Mouse (Mus musculus) intestine, embryonic 16.5 days (tissue): ENCODE results near the gene Zfp708. TPM values are rescaled to one million over a fixed set of nuclear protein-coding genes. Genes with fewer than 3 reads are reported as not detected.

Experiments used
- ATAC-seq: fragments of 200-750 bp; cut with Nextera tagmentation; 2 replicates; pipeline ENCODE4 v1.8.0; 2017; ENCODE audit warnings: moderate TSS enrichment, moderate library complexity
- H3K27ac ChIP-seq: fragments of 300-500 bp; sonication (generic); 2 replicates; pipeline ENCODE4 v1.5.1; 2014; ENCODE audit warnings: mild to moderate bottlenecking, low read length
- H3K27me3 ChIP-seq: fragments of 300-500 bp; sonication (generic); replicated peaks from 2 replicates; pipeline ENCODE4 v1.6.1; 2014; ENCODE audit warnings: low read length, control low read depth, mixed read lengths; ENCODE audit not compliant: control insufficient read depth, insufficient read depth
- H3K36me3 ChIP-seq: fragments of 300-500 bp; sonication (generic); 2 replicates; pipeline ENCODE4 v1.6.1; 2014; ENCODE audit warnings: low read length, control low read depth; ENCODE audit not compliant: control insufficient read depth, insufficient read depth
- H3K4me1 ChIP-seq: fragments of 300-500 bp; sonication (generic); 2 replicates; pipeline ENCODE4 v1.6.1; 2014; ENCODE audit warnings: low read length, control low read depth, mixed read lengths; ENCODE audit not compliant: control insufficient read depth, insufficient read depth
- H3K4me2 ChIP-seq: fragments of 300-500 bp; sonication (generic); 2 replicates; pipeline ENCODE4 v1.6.1; 2014; ENCODE audit warnings: low read depth, low read length, control low read depth
- H3K4me3 ChIP-seq: fragments of 300-500 bp; sonication (generic); 2 replicates; pipeline ENCODE4 v1.5.1; 2014; ENCODE audit warnings: mild to moderate bottlenecking, low read length
- H3K9ac ChIP-seq: fragments of 300-500 bp; sonication (generic); 2 replicates; pipeline ENCODE4 v1.6.1; 2014; ENCODE audit warnings: low read depth, low read length
- H3K9me3 ChIP-seq: fragments of 300-500 bp; sonication (generic); 2 replicates; pipeline ENCODE4 v1.6.1; 2016; ENCODE audit warnings: low read length, control low read depth; ENCODE audit not compliant: control insufficient read depth
- WGBS: fragments of 180-500 bp; shearing (Covaris S2); extraction: QIAGEN DNeasy Blood & Tissue Kit; methylation state at CpG from one replicate; pipeline ENCODE4 v1.1.7; 2014; 5-methylcytosine and 5-hydroxymethylcytosine counted together
- polyA plus RNA-seq: library from polyadenylated mRNA; unstranded; fragments of >200 nt; fragmentation: Nextera tagmentation; extraction: Ambion mirVana; gene quantifications from 2 replicates; pipeline ENCODE4 v1.2.1, GENCODE M21; 2015

Zfp708 gene
- polyA plus RNA-seq, 1 experiment from 2014 or later = 2.6 TPM

DNA sequence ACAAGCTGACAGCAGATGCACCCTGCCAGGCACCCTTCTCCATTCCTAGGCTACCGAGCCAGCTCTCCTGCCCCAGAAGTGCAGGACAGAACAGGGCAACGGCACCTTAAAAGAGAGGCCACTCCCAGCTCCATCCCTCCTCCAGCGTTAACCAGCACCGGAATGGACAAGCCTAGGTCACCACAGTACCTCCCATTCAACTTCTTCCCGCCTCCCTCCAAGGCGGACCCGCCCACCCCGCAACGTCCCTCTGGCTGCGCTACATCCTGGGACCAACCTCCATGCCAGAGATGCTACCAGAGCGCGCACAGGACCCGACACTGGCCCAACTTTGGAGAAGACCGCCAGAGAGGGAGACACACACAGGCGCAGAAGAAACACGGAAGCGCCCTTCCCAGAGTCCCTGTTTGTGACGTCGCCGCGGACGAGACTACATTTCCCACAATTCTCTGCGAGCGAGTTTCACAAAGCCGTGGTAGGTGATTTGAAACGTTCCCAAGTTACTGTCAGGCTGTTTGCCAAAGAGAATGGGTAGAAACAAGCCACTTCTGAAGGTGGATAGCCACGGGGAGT, 36.9 kb downstream of the Zfp708 start, which contains the start of gene Zfp712:
TSS of gene Zfp712 (minus strand) at position 385 of the 573 bp plus-strand sequence.
- Histone ChIP-seq H3K36me3 (no peaks in the 10 kb centered on the region), H3K9ac (peak within 1 kb of the TSS; percentile 71), H3K27me3 (no peaks in the 10 kb centered on the region), H3K4me1 (peaks cover 3% of the 10 kb centered on the region; the same call in 1 of the 2 replicates), H3K4me3 (peak within 1 kb of the TSS; percentile 74), H3K27ac (peak within 1 kb of the TSS; percentile 89), H3K9me3 (no peaks in the 10 kb centered on the region), H3K4me2 (peak within 1 kb of the TSS; percentile 66)
- 0% methylated on average over 27 of the region's 27 CpGs for whole genome bisulfite sequencing
- peak; percentile 99 for ATAC-seq

DNA sequence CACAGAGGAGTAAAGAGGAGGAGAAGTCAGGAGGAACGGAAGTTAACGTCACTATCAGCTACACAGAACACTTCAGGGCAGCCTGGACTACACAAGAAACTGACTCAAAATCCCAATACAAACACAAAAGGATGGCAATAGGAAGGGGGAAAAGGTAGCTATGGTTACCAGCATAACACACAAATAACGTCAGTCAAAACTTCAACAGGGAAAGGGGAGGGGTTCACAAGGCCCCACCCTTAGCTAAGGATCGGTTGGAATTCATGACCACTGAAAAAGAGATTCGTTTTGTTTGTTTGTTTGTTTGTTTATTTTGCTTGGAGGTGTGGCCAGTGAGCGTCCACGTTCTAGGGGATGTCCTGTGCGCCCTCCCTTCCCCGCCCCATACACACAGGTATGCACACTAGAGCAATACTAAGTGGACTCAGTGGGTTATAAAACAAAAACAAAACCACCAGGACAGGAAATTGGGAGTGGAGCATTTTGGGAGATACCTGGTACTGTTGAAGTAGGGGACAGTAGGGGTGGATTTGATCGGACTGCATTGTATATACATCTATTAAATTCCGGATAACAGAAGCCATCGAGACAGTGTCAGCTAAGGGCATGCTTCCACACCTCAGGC, 37.5 kb downstream of the Zfp708 start:
- ATAC-seq = peak; percentile 55
- Histone ChIP-seq H3K4me1 (peaks cover 3% of the 10 kb centered on the region; the same call in 1 of the 2 replicates), H3K27me3 (no peaks in the 10 kb centered on the region), H3K9me3 (no peaks in the 10 kb centered on the region), H3K36me3 (no peaks in the 10 kb centered on the region), H3K9ac (peak overlapping the region; percentile 71), H3K4me3 (peak overlapping the region; percentile 74), H3K27ac (peak overlapping the region; percentile 89), H3K4me2 (peak overlapping the region; percentile 66)
- 4% methylated on average over 12 of the region's 12 CpGs for WGBS

Other genes with a start within 250 kb of the Zfp708 start
- 1.2 and 1.7 TPM in 2 replicates for gene Gm10767, start 193.1 kb downstream of the Zfp708 start, polyA plus RNA-seq
- 2.2 and 2.4 TPM in 2 replicates for gene Zfp712, start 36.8 kb downstream of the Zfp708 start, polyA plus RNA-seq
- 2.1 and 2.7 TPM in 2 replicates for gene Gm28557, start 10.6 kb upstream of the Zfp708 start, polyA plus RNA-seq
- 0.16 and 0.43 TPM in 2 replicates for gene Rslcan18, start 18.3 kb upstream of the Zfp708 start, polyA plus RNA-seq
- gene Zfp759, start 23.7 kb upstream of the Zfp708 start, polyA plus RNA-seq = 1.4 TPM in 2 replicates
- gene Rsl1, start 75.2 kb upstream of the Zfp708 start, polyA plus RNA-seq = 6.8 and 6.9 TPM in 2 replicates
- gene Zfp455, start 96.5 kb upstream of the Zfp708 start, polyA plus RNA-seq = 1.2 and 1.4 TPM in 2 replicates
- 1.2 and 1.5 TPM in 2 replicates for gene Zfp458, start 180.5 kb upstream of the Zfp708 start, polyA plus RNA-seq
- 0.69 and 1.4 TPM in 2 replicates for gene Zfp457, start 208.5 kb upstream of the Zfp708 start, polyA plus RNA-seq
- 2.0 and 2.4 TPM in 2 replicates for gene Zfp595, start 234.6 kb upstream of the Zfp708 start, polyA plus RNA-seq